In genomic region chr11:75134485-75135068, GRCm38 (mm10) we compare ENCODE assay signal across 10 mouse cellular contexts. TPM values are rescaled to one million over a fixed set of nuclear protein-coding genes. Genes with fewer than 3 reads are reported as not detected.
DNase-seq lines count a peak whose midpoint lies in the region; ATAC-seq and TF ChIP-seq lines count a peak whose summit lies in the region.
"Had no signal": no experiment of that assay in that cellular context is flagged by ENCODE, and none has a peak within 500 bp of the region (broad histone marks: within the 10 kb centered on the region; RNA-seq: fewer than 3 reads in every experiment).

No protein-coding gene starts in this region.

- TF ChIP-seq EP300 in CH12.LX (IDR thresholded peaks at IDR 0.05; ENCODE audit: low read length), result no peak; the same call in none of the 2 replicates

- dilution Hi-C loops in CH12.LX (cut with MboI; ENCODE audit: extremely low pct_ligation_motif_present, extremely low pct_unique_long_range_greater_than_20kb, low sequenced_read_pairs), result no loop called here

- H3K9me3 ChIP-seq in hindbrain, embryonic 14.5 days (ENCODE audit: control insufficient read depth, low read length), result no peaks in the 10 kb centered on the region
- H3K9me3 ChIP-seq in hindbrain, embryonic 12.5 days (replicated peaks), result no peaks in the 10 kb centered on the region
- H3K9me3 ChIP-seq in CH12.LX (replicated peaks; ENCODE audit: low read length), result no peaks in the 10 kb centered on the region
- no peaks in the 10 kb centered on the region for H3K9me3 ChIP-seq in embryonic facial prominence, embryonic 15.5 days (replicated peaks)

- no peak for ATAC-seq in hindbrain, embryonic 14.5 days (ENCODE audit: low FRiP score)
- ATAC-seq in hindbrain, embryonic 12.5 days (ENCODE audit: low FRiP score), result no peak
- ATAC-seq in embryonic facial prominence, embryonic 15.5 days (ENCODE audit: insufficient number of reproducible peaks, low FRiP score, low TSS enrichment, low read depth), result no peak

- no peak for DNase-seq in hindbrain, embryonic 14.5 days (ENCODE audit: low spot score)
- no peak for DNase-seq in CH12.LX (ENCODE audit: extremely low read depth)
- peak; percentile 40 to 50 for DNase-seq in kidney, postnatal 25 days
- no peak for DNase-seq in urinary bladder, postnatal 14 days (ENCODE audit: low spot score)
- DNase-seq in lung, postnatal 14 days, result no peak
- DNase-seq in layer of hippocampus, adult 18-20 months (ENCODE audit: low spot score in 2 of 2), result no peak
- DNase-seq: thymus, postnatal 25 days had no signal

- TF ChIP-seq CTCF in CH12.LX (conservative IDR thresholded peaks at IDR 0.05 in 1 of 2, IDR thresholded peaks at IDR 0.05 in 1 of 2; ENCODE audit: low read depth in 2 of 2, low read length in 2 of 2), result no peak

- no peak overlapping the region for H3K4me3 ChIP-seq in hindbrain, embryonic 14.5 days (replicated peaks; ENCODE audit: low read length)
- H3K4me3 ChIP-seq in hindbrain, embryonic 12.5 days, result no peak overlapping the region
- H3K4me3 ChIP-seq in CH12.LX (replicated peaks in 1 of 3; ENCODE audit: low read depth in 2 of 3, low read length in 2 of 3, poor library complexity in 1 of 3), result no peak overlapping the region
- H3K4me3 ChIP-seq in embryonic facial prominence, embryonic 15.5 days (replicated peaks), result no peak overlapping the region

- H3K4me2 ChIP-seq in hindbrain, embryonic 14.5 days (replicated peaks), result no peak overlapping the region
- no peak overlapping the region for H3K4me2 ChIP-seq in hindbrain, embryonic 12.5 days (replicated peaks)
- peak overlapping the region; percentile 42 for H3K4me2 ChIP-seq in CH12.LX (ENCODE audit: insufficient read depth, low read depth, poor library complexity, severe bottlenecking)
- no peak overlapping the region; the same call in 1 of the 2 replicates for H3K4me2 ChIP-seq in embryonic facial prominence, embryonic 15.5 days (replicated peaks)

- no peaks in the 10 kb centered on the region; the same call in 1 of the 2 replicates for H3K36me3 ChIP-seq in hindbrain, embryonic 14.5 days (replicated peaks; ENCODE audit: control insufficient read depth, insufficient read depth)
- peaks cover 11% of the 10 kb centered on the region; the same call in 1 of the 2 replicates for H3K36me3 ChIP-seq in hindbrain, embryonic 12.5 days
- H3K36me3 ChIP-seq in CH12.LX (replicated peaks in 1 of 2; ENCODE audit: control insufficient read depth in 1 of 2, insufficient read depth in 1 of 2, low read length in 1 of 2), result peaks cover 2 to 43% of the 10 kb centered on the region in 2 experiments
- no peaks in the 10 kb centered on the region for H3K36me3 ChIP-seq in embryonic facial prominence, embryonic 15.5 days

- 76% methylated on average over 5 of the region's 5 CpGs for WGBS in hindbrain, embryonic 14.5 days
- WGBS in hindbrain, embryonic 12.5 days, result 79% methylated on average over 5 of the region's 5 CpGs
- 44% methylated on average over 5 of the region's 5 CpGs for whole genome bisulfite sequencing in embryonic facial prominence, embryonic 15.5 days

- TF ChIP-seq RAD21 in CH12.LX (IDR thresholded peaks at IDR 0.05; ENCODE audit: low read depth, low read length), result no peak

- H3K4me1 ChIP-seq in hindbrain, embryonic 14.5 days (replicated peaks; ENCODE audit: control insufficient read depth, insufficient read depth, low read length), result peaks cover 29% of the 10 kb centered on the region
- H3K4me1 ChIP-seq in hindbrain, embryonic 12.5 days, result peaks cover 24% of the 10 kb centered on the region
- peaks cover 34 to 55% of the 10 kb centered on the region in 2 experiments for H3K4me1 ChIP-seq in CH12.LX (ENCODE audit: control insufficient read depth in 1 of 2, insufficient read depth in 2 of 2)
- H3K4me1 ChIP-seq in embryonic facial prominence, embryonic 15.5 days, result peaks cover 61% of the 10 kb centered on the region

- in situ Hi-C loops in CH12.LX (cut with MboI; ENCODE audit: low pct_ligation_motif_present, low pct_unique_long_range_greater_than_20kb, low sequenced_read_pairs), result no loop called here

- H3K79me2 ChIP-seq in CH12.LX (replicated peaks; ENCODE audit: control insufficient read depth, extremely low read depth, insufficient read depth, poor library complexity, severe bottlenecking), result no peaks in the 10 kb centered on the region

- TF ChIP-seq POLR2A in CH12.LX (IDR thresholded peaks at IDR 0.05; ENCODE audit: low read depth, low read length), result no peak

- no peaks in the 10 kb centered on the region for H3K27me3 ChIP-seq in hindbrain, embryonic 14.5 days (ENCODE audit: control insufficient read depth, insufficient read depth, low read length)
- no peaks in the 10 kb centered on the region for H3K27me3 ChIP-seq in hindbrain, embryonic 12.5 days
- no peaks in the 10 kb centered on the region for H3K27me3 ChIP-seq in CH12.LX (replicated peaks)
- H3K27me3 ChIP-seq in embryonic facial prominence, embryonic 15.5 days, result no peaks in the 10 kb centered on the region

- H3K27ac ChIP-seq in hindbrain, embryonic 14.5 days, result peak overlapping the region; percentile 76; the same call in 1 of the 2 replicates
- no peak overlapping the region for H3K27ac ChIP-seq in hindbrain, embryonic 12.5 days
- peak overlapping the region; percentile 46; the same call in 1 of the 2 replicates for H3K27ac ChIP-seq in CH12.LX (ENCODE audit: insufficient read depth, low read depth)
- H3K27ac ChIP-seq in embryonic facial prominence, embryonic 15.5 days (replicated peaks), result peak overlapping the region; percentile 60
- H3K27ac ChIP-seq: liver, embryonic 14.5 days had no signal

- 0 out of 2 replicates have a peak overlapping the region, but pooled peaks have one; percentile 20 for H3K9ac ChIP-seq in hindbrain, embryonic 14.5 days
- H3K9ac ChIP-seq in hindbrain, embryonic 12.5 days, result no peak overlapping the region
- 0 out of 2 replicates have a peak overlapping the region, but pooled peaks have one; percentile 3 for H3K9ac ChIP-seq in CH12.LX (ENCODE audit: insufficient read depth, low read depth)
- H3K9ac ChIP-seq in embryonic facial prominence, embryonic 15.5 days, result no peak overlapping the region
- H3K9ac ChIP-seq: liver, embryonic 14.5 days had no signal

TF ChIP-seq in CH12.LX, 34 proteins besides CTCF, POLR2A, EP300 and RAD21 (continues in another document):
- TF ChIP-seq SMC3 (IDR thresholded peaks at IDR 0.05; ENCODE audit: low read depth, low read length), result no peak
- TF ChIP-seq IRF4 (IDR thresholded peaks at IDR 0.05; ENCODE audit: low read depth, low read length), result peak; percentile 65; the same call in 1 of the 2 replicates
- TF ChIP-seq MAX (IDR thresholded peaks at IDR 0.05; ENCODE audit: low read length), result peak; percentile 39; the same call in 1 of the 2 replicates
- no peak for TF ChIP-seq GABPA (IDR thresholded peaks at IDR 0.05; ENCODE audit: insufficient replicate concordance, low read depth, low read length)
- TF ChIP-seq MYC (IDR thresholded peaks at IDR 0.05; ENCODE audit: low read depth, low read length), result peak; percentile 83; the same call in 1 of the 2 replicates
- TF ChIP-seq JUN (IDR thresholded peaks at IDR 0.05; ENCODE audit: insufficient read depth, low read depth, low read length), result no peak
- no peak for TF ChIP-seq USF2 (conservative IDR thresholded peaks at IDR 0.05; ENCODE audit: low read depth, low read length)
- TF ChIP-seq JUND (conservative IDR thresholded peaks at IDR 0.05; ENCODE audit: low read depth, low read length), result peak; percentile 15; the same call in 1 of the 2 replicates
- TF ChIP-seq E2F4 (IDR thresholded peaks at IDR 0.05; ENCODE audit: insufficient replicate concordance, low read depth, low read length), result no peak
- no peak for TF ChIP-seq CHD1 (IDR thresholded peaks at IDR 0.05; ENCODE audit: low read depth, low read length)
- TF ChIP-seq TCF12 (IDR thresholded peaks at IDR 0.05; ENCODE audit: low read depth, low read length), result peak; percentile 41; the same call in 1 of the 2 replicates
- TF ChIP-seq ZNF384 (IDR thresholded peaks at IDR 0.05; ENCODE audit: low read depth, low read length), result peak; percentile 90

RNA-seq across cellular contexts. Expression of gene Hic1, which starts 34.7 kb away (rescaled TPM):
- 1.9 and 2.6 TPM in 2 replicates for polyA plus RNA-seq in hindbrain, embryonic 14.5 days (2014; fragmentation: Nextera tagmentation; extraction: Ambion mirVana)
- polyA plus RNA-seq in hindbrain, embryonic 12.5 days (2016; fragmentation: Nextera tagmentation; extraction: Ambion mirVana), result 11.3 and 15.8 TPM in 2 replicates
- total RNA-seq in CH12.LX (2012; rRNA removed) (6.4 and 9.6 TPM in 2 replicates), CH12.LX (2014; rRNA removed) (2.8 and 2.9 TPM in 2 replicates)
- polyA plus RNA-seq in CH12.LX (2012; ENCODE audit: insufficient read length, low read depth), result 4.3 and 5.7 TPM in 2 replicates
- 17.7 and 19.8 TPM in 2 replicates for polyA plus RNA-seq in embryonic facial prominence, embryonic 15.5 days (2015; fragmentation: Nextera tagmentation; extraction: Ambion mirVana)
- total RNA-seq in layer of hippocampus, adult 18-20 months (2021), result 1 to 10 TPM; 2.7 to 3.3 TPM

RNA-seq across cellular contexts. Expression of gene Ovca2, which starts 44.1 kb away (rescaled TPM):
- polyA plus RNA-seq in hindbrain, embryonic 14.5 days (2014; fragmentation: Nextera tagmentation; extraction: Ambion mirVana), result 17.4 and 20.3 TPM in 2 replicates
- 23.8 and 24.5 TPM in 2 replicates for polyA plus RNA-seq in hindbrain, embryonic 12.5 days (2016; fragmentation: Nextera tagmentation; extraction: Ambion mirVana)
- total RNA-seq in CH12.LX (2012; rRNA removed) (20.7 and 28.4 TPM in 2 replicates), CH12.LX (2014; rRNA removed) (68.4 and 86.9 TPM in 2 replicates)
- polyA plus RNA-seq in CH12.LX (2012; ENCODE audit: insufficient read length, low read depth), result 28.6 and 32.1 TPM in 2 replicates
- polyA plus RNA-seq in embryonic facial prominence, embryonic 15.5 days (2015; fragmentation: Nextera tagmentation; extraction: Ambion mirVana), result 23.8 and 25.1 TPM in 2 replicates
- total RNA-seq in layer of hippocampus, adult 18-20 months (2021), result 10 to 100 TPM; 18.3 to 20.5 TPM

RNA-seq across cellular contexts. Expression of gene Dph1, which starts 56.5 kb away (rescaled TPM):
- polyA plus RNA-seq in hindbrain, embryonic 14.5 days (2014; fragmentation: Nextera tagmentation; extraction: Ambion mirVana), result 13.6 and 14.4 TPM in 2 replicates
- 14.8 and 18.6 TPM in 2 replicates for polyA plus RNA-seq in hindbrain, embryonic 12.5 days (2016; fragmentation: Nextera tagmentation; extraction: Ambion mirVana)
- 47.7 and 50.6 TPM in 2 replicates for total RNA-seq in CH12.LX (2012; rRNA removed)
- total RNA-seq in CH12.LX (2014; rRNA removed), result 56.4 and 57.0 TPM in 2 replicates
- 50.9 and 54.7 TPM in 2 replicates for polyA plus RNA-seq in CH12.LX (2012; ENCODE audit: insufficient read length, low read depth)
- polyA plus RNA-seq in embryonic facial prominence, embryonic 15.5 days (2015; fragmentation: Nextera tagmentation; extraction: Ambion mirVana), result 20.5 and 21.0 TPM in 2 replicates
- 10 to 100 TPM; 33.2 to 33.9 TPM for total RNA-seq in layer of hippocampus, adult 18-20 months (2021)

RNA-seq across cellular contexts. Expression of gene Rtn4rl1, which starts 59.0 kb away (rescaled TPM):
- polyA plus RNA-seq in hindbrain, embryonic 14.5 days (2014; fragmentation: Nextera tagmentation; extraction: Ambion mirVana), result 8.5 and 10.3 TPM in 2 replicates
- 5.1 and 5.8 TPM in 2 replicates for polyA plus RNA-seq in hindbrain, embryonic 12.5 days (2016; fragmentation: Nextera tagmentation; extraction: Ambion mirVana)
- total RNA-seq in CH12.LX (2012; rRNA removed) (0.04 TPM in 2 replicates), CH12.LX (2014; rRNA removed) (0.08 TPM in 1 of 2 replicates, not detected in the other)
- polyA plus RNA-seq in CH12.LX (2012; ENCODE audit: insufficient read length, low read depth), result 0.09 and 0.11 TPM in 2 replicates
- 6.4 and 7.3 TPM in 2 replicates for polyA plus RNA-seq in embryonic facial prominence, embryonic 15.5 days (2015; fragmentation: Nextera tagmentation; extraction: Ambion mirVana)
- total RNA-seq in layer of hippocampus, adult 18-20 months (2021), result 100 to 1,000 TPM; 109 to 117 TPM

Comparison
In these comparisons a context has a peak if more than half of its experiments do, and no peak if none do; other contexts are left out.
1. H3K9ac ChIP-seq: peak in hindbrain, embryonic 14.5 days (single experiment) and CH12.LX (single experiment); none in hindbrain, embryonic 12.5 days (single experiment) and embryonic facial prominence, embryonic 15.5 days (single experiment).
2. DNase-seq: peak in kidney, postnatal 25 days (2 of 2); none in hindbrain, embryonic 14.5 days (single experiment), CH12.LX (single experiment), urinary bladder, postnatal 14 days (single experiment), lung, postnatal 14 days (single experiment) and layer of hippocampus, adult 18-20 months (0 of 2).